Mouse (Mus musculus): ENCODE measurements at regions not wholly inside any gene's neighbourhood (a gene's known extent, or its start where the extent isn't known, plus 50 kb on each side); places are given as distances from the start of the nearest gene placed in this dataset.

DNA sequence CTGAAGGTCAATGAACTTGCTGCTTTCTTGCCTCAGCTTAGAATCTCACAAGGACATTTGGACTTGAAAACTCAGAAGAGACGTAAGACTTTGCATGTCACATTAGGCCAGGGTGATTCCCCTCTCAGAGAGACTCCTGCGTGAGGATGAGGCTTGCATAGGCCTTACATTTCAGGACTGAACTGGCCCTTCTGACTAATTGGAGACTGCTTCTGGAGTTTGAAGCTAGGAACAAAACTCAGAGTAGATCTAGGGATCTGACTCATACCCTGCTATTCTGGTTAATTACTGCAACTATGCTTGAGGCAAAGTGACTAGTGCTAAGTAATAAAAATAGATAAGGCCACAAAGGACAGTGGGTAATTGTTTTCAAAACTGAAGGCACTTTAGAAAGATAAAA is 365.2 kb upstream of the Stxbp6 start:
- TF ChIP-seq POLR2A (IDR thresholded peaks at IDR 0.05; ENCODE audit: insufficient read depth, low read depth, low read length) (no peak), CTCF (IDR thresholded peaks at IDR 0.05) (no peak)

Data from heart, adult 2 months (tissue).